Mouse (Mus musculus) midbrain, embryonic 15.5 days (tissue): ENCODE results near the gene Themis3. TPM values are rescaled to one million over a fixed set of nuclear protein-coding genes. Genes with fewer than 3 reads are reported as not detected.

ENCODE experiments used
- polyA plus RNA-seq: library from polyadenylated mRNA; unstranded; fragments of >200 nt; fragmentation: Nextera tagmentation; extraction: Ambion mirVana; gene quantifications from 2 replicates; pipeline ENCODE4 v1.2.1, GENCODE M21; 2015

Gene Themis3
- polyA plus RNA-seq, 1 experiment from 2014 or later: not detected

Other genes with a start within 250 kb of the Themis3 start
- 35.5 and 39.0 TPM in 2 replicates for gene Mtcl1, start 144.9 kb downstream of the Themis3 start, polyA plus RNA-seq
- gene Rab12, start 74.9 kb downstream of the Themis3 start, polyA plus RNA-seq: 83.7 and 84.1 TPM in 2 replicates